Mouse (Mus musculus): Measurements from ENCODE around the gene Hspa1l. TPM values are rescaled to one million over a fixed set of nuclear protein-coding genes. Genes with fewer than 3 reads are reported as not detected.
"Not testable (repeated sequence)": the region's sequence is repeated elsewhere in the genome, so short reads cannot be mapped to it uniquely, and the experiment has no call there.

Hspa1l gene
- polyA plus RNA-seq, 1 experiment from 2014 or later = 0.99 TPM

- under 1% methylated on average over 34 of the region's 35 CpGs for WGBS
- peak overlapping the region; percentile 95 for H3K9ac ChIP-seq (ENCODE audit: low read depth, low read length)
- H3K4me1 ChIP-seq (ENCODE audit: control insufficient read depth, insufficient read depth, low read length) = peaks cover 12% of the 10 kb centered on the region
- peak overlapping the region; percentile 88 for H3K4me3 ChIP-seq (ENCODE audit: low read depth, low read length)
- H3K36me3 ChIP-seq (ENCODE audit: control insufficient read depth, insufficient read depth, low read length) = peaks cover 48% of the 10 kb centered on the region
- no peaks in the 10 kb centered on the region for H3K27me3 ChIP-seq (replicated peaks; ENCODE audit: control insufficient read depth, insufficient read depth, low read length)
- peak overlapping the region; percentile 99 for H3K4me2 ChIP-seq (ENCODE audit: low read depth, low read length)
- no peaks in the 10 kb centered on the region for H3K9me3 ChIP-seq (ENCODE audit: control insufficient read depth, low read length)
- peak overlapping the region; percentile 98 for H3K27ac ChIP-seq (replicated peaks; ENCODE audit: low read depth, low read length)
- DNase-seq (ENCODE audit: low spot score) (peak; percentile 72), ATAC-seq (ENCODE audit: low read depth) (no peak)
Observed at GRCm38 (mm10) chr17:35001452-35002152, 29.1 kb downstream of the Hspa1l start.

GRCm38 (mm10) chr17:35002153-35002865 lies 29.8 kb downstream of the Hspa1l start:
- Histone ChIP-seq H3K4me2 (ENCODE audit: low read depth, low read length) (peak overlapping the region; percentile 99), H3K4me1 (ENCODE audit: control insufficient read depth, insufficient read depth, low read length) (peaks cover 12% of the 10 kb centered on the region), H3K36me3 (ENCODE audit: control insufficient read depth, insufficient read depth, low read length) (peaks cover 53% of the 10 kb centered on the region), H3K9me3 (ENCODE audit: control insufficient read depth, low read length) (no peaks in the 10 kb centered on the region), H3K4me3 (ENCODE audit: low read depth, low read length) (peak overlapping the region; percentile 88), H3K27me3 (replicated peaks; ENCODE audit: control insufficient read depth, insufficient read depth, low read length) (no peaks in the 10 kb centered on the region), H3K27ac (replicated peaks; ENCODE audit: low read depth, low read length) (peak overlapping the region; percentile 98), H3K9ac (ENCODE audit: low read depth, low read length) (peak overlapping the region; percentile 95)
- DNase-seq (ENCODE audit: low spot score) (no peak), ATAC-seq (ENCODE audit: low read depth) (no peak)
- 5% methylated on average over 12 of the region's 12 CpGs for WGBS

- DNase-seq (ENCODE audit: low spot score) (no peak), ATAC-seq (ENCODE audit: low read depth) (no peak)
- Histone ChIP-seq H3K4me3 (ENCODE audit: low read depth, low read length) (peak overlapping the region; percentile 88), H3K27ac (replicated peaks; ENCODE audit: low read depth, low read length) (peak overlapping the region; percentile 98; the same call in 1 of the 2 replicates), H3K4me2 (ENCODE audit: low read depth, low read length) (peak overlapping the region; percentile 99), H3K27me3 (replicated peaks; ENCODE audit: control insufficient read depth, insufficient read depth, low read length) (no peaks in the 10 kb centered on the region), H3K9ac (ENCODE audit: low read depth, low read length) (peak overlapping the region; percentile 95), H3K36me3 (ENCODE audit: control insufficient read depth, insufficient read depth, low read length) (peaks cover 53% of the 10 kb centered on the region), H3K4me1 (ENCODE audit: control insufficient read depth, insufficient read depth, low read length) (peaks cover 12% of the 10 kb centered on the region), H3K9me3 (ENCODE audit: control insufficient read depth, low read length) (no peaks in the 10 kb centered on the region)
- 58% methylated on average over 9 of the region's 9 CpGs for WGBS
Observed at GRCm38 (mm10) chr17:35003022-35003838, 30.7 kb downstream of the Hspa1l start.

- Histone ChIP-seq H3K36me3 (ENCODE audit: control insufficient read depth, insufficient read depth, low read length) (peaks cover 53% of the 10 kb centered on the region), H3K27me3 (replicated peaks; ENCODE audit: control insufficient read depth, insufficient read depth, low read length) (no peaks in the 10 kb centered on the region), H3K27ac (replicated peaks; ENCODE audit: low read depth, low read length) (no peak overlapping the region), H3K4me2 (ENCODE audit: low read depth, low read length) (no peak overlapping the region), H3K9ac (ENCODE audit: low read depth, low read length) (no peak overlapping the region), H3K9me3 (ENCODE audit: control insufficient read depth, low read length) (no peaks in the 10 kb centered on the region), H3K4me1 (ENCODE audit: control insufficient read depth, insufficient read depth, low read length) (peaks cover 12% of the 10 kb centered on the region), H3K4me3 (ENCODE audit: low read depth, low read length) (no peak overlapping the region)
- ATAC-seq (ENCODE audit: low read depth) = no peak
- no peak for DNase-seq (ENCODE audit: low spot score)
- 91% methylated on average over 16 of the region's 17 CpGs for WGBS
Observed at GRCm38 (mm10) chr17:35004075-35004717, 31.7 kb downstream of the Hspa1l start.

GRCm38 (mm10) chr17:35005158-35005557 lies 32.7 kb downstream of the Hspa1l start:
- Histone ChIP-seq H3K36me3 (ENCODE audit: control insufficient read depth, insufficient read depth, low read length) (peaks cover 59% of the 10 kb centered on the region), H3K27ac (replicated peaks; ENCODE audit: low read depth, low read length) (no peak overlapping the region), H3K4me1 (ENCODE audit: control insufficient read depth, insufficient read depth, low read length) (peaks cover 7% of the 10 kb centered on the region), H3K4me2 (ENCODE audit: low read depth, low read length) (no peak overlapping the region), H3K9me3 (ENCODE audit: control insufficient read depth, low read length) (no peaks in the 10 kb centered on the region), H3K27me3 (replicated peaks; ENCODE audit: control insufficient read depth, insufficient read depth, low read length) (no peaks in the 10 kb centered on the region), H3K9ac (ENCODE audit: low read depth, low read length) (no peak overlapping the region), H3K4me3 (ENCODE audit: low read depth, low read length) (no peak overlapping the region)
- ATAC-seq (ENCODE audit: low read depth) (no peak), DNase-seq (ENCODE audit: low spot score) (no peak)
- WGBS = 90% methylated on average over 9 of the region's 10 CpGs

GRCm38 (mm10) chr17:35005902-35006301 lies 33.4 kb downstream of the Hspa1l start:
- not testable (repeated sequence) for H3K9ac ChIP-seq (ENCODE audit: low read depth, low read length); ATAC-seq (ENCODE audit: low read depth); H3K27me3 ChIP-seq (replicated peaks; ENCODE audit: control insufficient read depth, insufficient read depth, low read length); H3K4me3 ChIP-seq (ENCODE audit: low read depth, low read length); H3K27ac ChIP-seq (replicated peaks; ENCODE audit: low read depth, low read length); H3K9me3 ChIP-seq (ENCODE audit: control insufficient read depth, low read length); H3K4me2 ChIP-seq (ENCODE audit: low read depth, low read length); DNase-seq (ENCODE audit: low spot score); H3K4me1 ChIP-seq (ENCODE audit: control insufficient read depth, insufficient read depth, low read length)
- WGBS = 93% methylated on average over 4 of the region's 5 CpGs
- peaks cover 67% of the 10 kb centered on the region for H3K36me3 ChIP-seq (ENCODE audit: control insufficient read depth, insufficient read depth, low read length)

- ATAC-seq (ENCODE audit: low read depth) (no peak), DNase-seq (ENCODE audit: low spot score) (no peak)
- Histone ChIP-seq H3K36me3 (ENCODE audit: control insufficient read depth, insufficient read depth, low read length) (peaks cover 82% of the 10 kb centered on the region), H3K27ac (replicated peaks; ENCODE audit: low read depth, low read length) (no peak overlapping the region), H3K4me1 (ENCODE audit: control insufficient read depth, insufficient read depth, low read length) (peaks cover 3% of the 10 kb centered on the region), H3K27me3 (replicated peaks; ENCODE audit: control insufficient read depth, insufficient read depth, low read length) (no peaks in the 10 kb centered on the region), H3K4me3 (ENCODE audit: low read depth, low read length) (no peak overlapping the region), H3K4me2 (ENCODE audit: low read depth, low read length) (no peak overlapping the region), H3K9ac (ENCODE audit: low read depth, low read length) (no peak overlapping the region), H3K9me3 (ENCODE audit: control insufficient read depth, low read length) (no peaks in the 10 kb centered on the region)
- 95% methylated on average over 7 of the region's 7 CpGs for WGBS
Observed at GRCm38 (mm10) chr17:35007387-35007991, 35.0 kb downstream of the Hspa1l start.

GRCm38 (mm10) chr17:35009586-35009985 lies 37.1 kb downstream of the Hspa1l start:
- no peak for DNase-seq (ENCODE audit: low spot score)
- Histone ChIP-seq H3K4me3 (ENCODE audit: low read depth, low read length) (no peak overlapping the region), H3K9me3 (ENCODE audit: control insufficient read depth, low read length) (no peaks in the 10 kb centered on the region), H3K4me1 (ENCODE audit: control insufficient read depth, insufficient read depth, low read length) (no peaks in the 10 kb centered on the region), H3K27ac (replicated peaks; ENCODE audit: low read depth, low read length) (no peak overlapping the region), H3K27me3 (replicated peaks; ENCODE audit: control insufficient read depth, insufficient read depth, low read length) (no peaks in the 10 kb centered on the region), H3K9ac (ENCODE audit: low read depth, low read length) (no peak overlapping the region), H3K36me3 (ENCODE audit: control insufficient read depth, insufficient read depth, low read length) (peaks cover 96% of the 10 kb centered on the region), H3K4me2 (ENCODE audit: low read depth, low read length) (no peak overlapping the region)
- no peak for ATAC-seq (ENCODE audit: low read depth)
- WGBS = 91% methylated on average over 7 of the region's 7 CpGs
